In genomic region chr2:3817626-3818025, GRCm38 (mm10) we compare ENCODE assay signal across 19 mouse cellular contexts.
DNase-seq lines count a peak whose midpoint lies in the region; ATAC-seq and TF ChIP-seq lines count a peak whose summit lies in the region.
"Had no signal": no experiment of that assay in that cellular context is flagged by ENCODE, and none has a peak within 500 bp of the region (broad histone marks: within the 10 kb centered on the region; RNA-seq: fewer than 3 reads in every experiment).

No protein-coding gene starts in this region.

- H3K4me3 ChIP-seq in forebrain, embryonic 14.5 days (ENCODE audit: low read depth, low read length) = no peak overlapping the region
- H3K4me3 ChIP-seq in forebrain, embryonic 11.5 days (ENCODE audit: low read depth, low read length) = no peak overlapping the region
- H3K4me3 ChIP-seq: heart, embryonic 13.5 days; hindbrain, embryonic 15.5 days; limb, embryonic 13.5 days; liver, embryonic 13.5 days; midbrain, embryonic 10.5 days had no signal

- no peaks in the 10 kb centered on the region for H3K36me3 ChIP-seq in forebrain, embryonic 14.5 days (ENCODE audit: control insufficient read depth, insufficient read depth, low read length)
- H3K36me3 ChIP-seq in forebrain, embryonic 11.5 days (ENCODE audit: control insufficient read depth, insufficient read depth, low read length) = no peaks in the 10 kb centered on the region
- H3K36me3 ChIP-seq: heart, embryonic 13.5 days; hindbrain, embryonic 15.5 days; limb, embryonic 13.5 days; liver, embryonic 13.5 days; midbrain, embryonic 10.5 days had no signal

- no peak overlapping the region for H3K9ac ChIP-seq in forebrain, embryonic 14.5 days (ENCODE audit: low read length)
- no peak overlapping the region for H3K9ac ChIP-seq in forebrain, embryonic 11.5 days (ENCODE audit: low read length)
- H3K9ac ChIP-seq: heart, embryonic 13.5 days; hindbrain, embryonic 15.5 days; limb, embryonic 13.5 days; liver, embryonic 13.5 days; lung, embryonic 14.5 days had no signal

- no peaks in the 10 kb centered on the region for H3K4me1 ChIP-seq in forebrain, embryonic 14.5 days (ENCODE audit: control insufficient read depth, insufficient read depth, low read length)
- H3K4me1 ChIP-seq in forebrain, embryonic 11.5 days (replicated peaks; ENCODE audit: control insufficient read depth, insufficient read depth, low read length) = no peaks in the 10 kb centered on the region
- H3K4me1 ChIP-seq: heart, embryonic 13.5 days; hindbrain, embryonic 15.5 days; liver, embryonic 13.5 days; midbrain, embryonic 10.5 days had no signal

- 62% methylated on average over 3 of the region's 3 CpGs for whole genome bisulfite sequencing in forebrain, embryonic 14.5 days
- WGBS in forebrain, embryonic 11.5 days = 93% methylated on average over 3 of the region's 3 CpGs

- DNase-seq in forebrain, embryonic 14.5 days (ENCODE audit: low spot score) = peak; percentile 59
- DNase-seq in forebrain, embryonic 11.5 days (ENCODE audit: low spot score) = no peak
- DNase-seq in brain, adult 2 months (ENCODE audit: low read depth, low spot score) = peak; percentile 60
- peak; percentile 60 for DNase-seq in brain, embryonic 14.5 days (ENCODE audit: low read depth)
- peak; percentile 22 to 50 for DNase-seq in layer of hippocampus, postnatal 14 days (ENCODE audit: low spot score in 2 of 2)
- no peak for DNase-seq in adrenal gland, adult 8-10 months
- DNase-seq: adrenal gland, postnatal 10 days; cerebellum, adult 11-12 months; heart, adult 18-20 months; liver, embryonic 13.5 days; lung, embryonic 14.5 days; lung, postnatal 4 days; right cerebral cortex, postnatal 4 days had no signal

- ATAC-seq in forebrain, embryonic 14.5 days = no peak
- ATAC-seq in forebrain, embryonic 11.5 days (replicated peaks; ENCODE audit: low FRiP score) = no peak
- no peak for ATAC-seq in granulocyte monocyte progenitor cell, adult 5-6 weeks (replicated peaks; ENCODE audit: poor library complexity, severe bottlenecking)
- ATAC-seq: intestine, postnatal 0 days had no signal

- TF ChIP-seq POLR2A in brain, embryonic 14.5 days (IDR thresholded peaks at IDR 0.05; ENCODE audit: borderline replicate concordance, extremely low read depth, insufficient read depth, insufficient read length, poor library complexity, severe bottlenecking) = no peak

- TF ChIP-seq CTCF in brain, embryonic 14.5 days (IDR thresholded peaks at IDR 0.05; ENCODE audit: borderline replicate concordance, extremely low read depth, insufficient read depth, insufficient read length) = no peak

- H3K27me3 ChIP-seq in forebrain, embryonic 14.5 days (replicated peaks; ENCODE audit: control insufficient read depth, insufficient read depth, low read length) = no peaks in the 10 kb centered on the region
- H3K27me3 ChIP-seq in forebrain, embryonic 11.5 days (ENCODE audit: control insufficient read depth, insufficient read depth, low read length) = no peaks in the 10 kb centered on the region
- H3K27me3 ChIP-seq: heart, embryonic 13.5 days; hindbrain, embryonic 15.5 days; limb, embryonic 13.5 days; liver, embryonic 13.5 days had no signal

- no peak overlapping the region; the same call in 1 of the 2 replicates for H3K27ac ChIP-seq in forebrain, embryonic 14.5 days (ENCODE audit: low read depth, low read length)
- H3K27ac ChIP-seq in forebrain, embryonic 11.5 days (ENCODE audit: low read depth, low read length) = no peak overlapping the region
- H3K27ac ChIP-seq: heart, embryonic 13.5 days; hindbrain, embryonic 15.5 days; limb, embryonic 13.5 days; liver, embryonic 13.5 days; midbrain, embryonic 10.5 days had no signal

- no peaks in the 10 kb centered on the region for H3K9me3 ChIP-seq in forebrain, embryonic 14.5 days (replicated peaks; ENCODE audit: control insufficient read depth, low read length)
- H3K9me3 ChIP-seq in forebrain, embryonic 11.5 days (ENCODE audit: control insufficient read depth, low read length) = no peaks in the 10 kb centered on the region
- H3K9me3 ChIP-seq: heart, embryonic 13.5 days; hindbrain, embryonic 15.5 days; limb, embryonic 13.5 days; liver, embryonic 13.5 days; midbrain, embryonic 10.5 days had no signal

- H3K4me2 ChIP-seq in forebrain, embryonic 14.5 days (ENCODE audit: low read length) = no peak overlapping the region
- H3K4me2 ChIP-seq in forebrain, embryonic 11.5 days (ENCODE audit: low read depth, low read length, severe bottlenecking) = no peak overlapping the region
- H3K4me2 ChIP-seq: heart, embryonic 13.5 days; hindbrain, embryonic 15.5 days; limb, embryonic 13.5 days; liver, embryonic 13.5 days; lung, embryonic 14.5 days had no signal

Comparison
In these comparisons a context has a peak if more than half of its experiments do, and no peak if none do; other contexts are left out.
1. DNase-seq: peak in forebrain, embryonic 14.5 days (single experiment), brain, adult 2 months (single experiment), brain, embryonic 14.5 days (single experiment) and layer of hippocampus, postnatal 14 days (2 of 2); none in forebrain, embryonic 11.5 days (single experiment) and adrenal gland, adult 8-10 months (single experiment).